Mouse (Mus musculus): ENCODE data around the gene Atp8a2. TPM values are rescaled to one million over a fixed set of nuclear protein-coding genes. Genes with fewer than 3 reads are reported as not detected.
"Not testable (repeated sequence)": the region's sequence is repeated elsewhere in the genome, so short reads cannot be mapped to it uniquely, and the experiment has no call there.

The Atp8a2 gene
- polyA plus RNA-seq, 1 experiment, result 15.3 TPM

GRCm38 (mm10) chr14:59721957-59722356, 475.0 kb downstream of the Atp8a2 start:
- TF ChIP-seq POLR2A (IDR thresholded peaks at IDR 0.05; ENCODE audit: extremely low read depth, insufficient read depth, low read length) (no peak), CTCF (IDR thresholded peaks at IDR 0.05; ENCODE audit: extremely low read depth, insufficient read depth, low read length) (no peak)
- Histone ChIP-seq H3K27ac (ENCODE audit: insufficient read depth, low read length) (no peak overlapping the region), H3K4me3 (ENCODE audit: insufficient read depth, low read length) (no peak overlapping the region), H3K4me1 (ENCODE audit: control insufficient read depth, insufficient read depth, low read length) (no peaks in the 10 kb centered on the region)

GRCm38 (mm10) chr14:59721356-59721755, 475.6 kb downstream of the Atp8a2 start:
- H3K4me1 ChIP-seq (ENCODE audit: control insufficient read depth, insufficient read depth, low read length), result no peaks in the 10 kb centered on the region
- H3K4me3 ChIP-seq (ENCODE audit: insufficient read depth, low read length), result no peak overlapping the region
- no peak overlapping the region for H3K27ac ChIP-seq (ENCODE audit: insufficient read depth, low read length)
- TF ChIP-seq POLR2A (IDR thresholded peaks at IDR 0.05; ENCODE audit: extremely low read depth, insufficient read depth, low read length) (no peak), CTCF (IDR thresholded peaks at IDR 0.05; ENCODE audit: extremely low read depth, insufficient read depth, low read length) (no peak)

DNA sequence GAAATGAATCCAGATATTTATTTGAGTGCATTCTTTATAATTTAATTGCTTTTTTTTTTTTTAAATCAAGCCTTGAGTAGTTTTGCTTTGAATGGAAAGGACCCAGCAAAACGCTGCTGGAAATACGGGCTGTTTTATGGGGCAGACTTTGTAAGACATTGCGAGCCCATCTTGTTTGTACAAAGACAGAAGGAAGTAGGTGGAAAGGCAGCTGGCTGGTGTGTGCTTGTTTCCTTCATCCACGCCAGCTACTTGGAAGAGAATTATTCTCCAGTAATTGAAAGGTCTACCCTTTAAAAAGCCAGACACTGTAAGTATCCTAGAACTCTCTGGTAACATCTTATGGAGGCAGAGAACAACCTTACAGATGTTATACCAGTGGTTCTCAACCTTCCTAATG, 476.6 kb downstream of the Atp8a2 start:
- TF ChIP-seq POLR2A (IDR thresholded peaks at IDR 0.05; ENCODE audit: extremely low read depth, insufficient read depth, low read length), result no peak
- H3K4me3 ChIP-seq (ENCODE audit: insufficient read depth, low read length), result no peak overlapping the region
- peaks cover 1% of the 10 kb centered on the region; the same call in 1 of the 2 replicates for H3K4me1 ChIP-seq (ENCODE audit: control insufficient read depth, insufficient read depth, low read length)
- no peak overlapping the region for H3K27ac ChIP-seq (ENCODE audit: insufficient read depth, low read length)

- not testable (repeated sequence) for H3K27ac ChIP-seq (ENCODE audit: insufficient read depth, low read length); H3K4me3 ChIP-seq (ENCODE audit: insufficient read depth, low read length); H3K4me1 ChIP-seq (ENCODE audit: control insufficient read depth, insufficient read depth, low read length)
Measured at GRCm38 (mm10) chr14:59716443-59717085, 480.4 kb downstream of the Atp8a2 start.

DNA sequence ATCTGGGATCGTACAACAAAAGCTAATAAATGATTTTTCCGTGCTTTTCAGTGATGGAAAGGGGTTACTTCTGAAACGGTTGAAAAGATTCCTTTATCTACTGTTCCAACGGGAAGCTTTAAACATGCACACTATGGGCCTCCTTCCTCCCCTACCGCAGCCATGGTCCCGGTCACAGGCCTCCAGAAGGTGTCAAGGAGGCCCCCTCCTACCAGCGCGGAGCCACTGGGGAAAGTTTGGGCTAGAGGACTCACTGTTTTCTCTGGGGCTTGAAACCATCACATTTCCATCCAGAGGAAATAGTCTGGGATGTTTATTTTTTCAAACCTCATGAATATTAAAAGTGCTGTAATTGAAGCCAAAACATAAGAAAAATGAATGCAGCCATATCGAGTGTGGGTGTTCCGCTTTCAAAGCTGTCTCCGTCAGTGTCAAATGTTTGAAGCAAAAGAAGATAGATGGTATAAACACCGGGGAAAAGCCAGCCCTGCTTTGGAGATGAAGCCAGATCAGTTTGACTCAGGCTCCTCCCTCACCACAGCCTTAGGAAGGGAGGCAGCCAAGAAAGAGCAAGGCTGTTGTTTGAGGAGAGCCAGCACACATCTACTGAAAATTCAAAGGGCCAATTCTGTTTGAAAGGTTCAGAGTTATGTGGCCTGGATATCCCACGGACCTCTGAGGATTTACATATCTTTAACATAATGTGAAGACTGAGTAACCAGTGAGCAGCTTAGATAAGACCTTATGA, 481.1 kb downstream of the Atp8a2 start:
- TF ChIP-seq CTCF (IDR thresholded peaks at IDR 0.05; ENCODE audit: extremely low read depth, insufficient read depth, low read length) (no peak), POLR2A (IDR thresholded peaks at IDR 0.05; ENCODE audit: extremely low read depth, insufficient read depth, low read length) (no peak)
- H3K4me1 ChIP-seq (ENCODE audit: control insufficient read depth, insufficient read depth, low read length), result peaks cover 1% of the 10 kb centered on the region; the same call in 1 of the 2 replicates
- H3K4me3 ChIP-seq (ENCODE audit: insufficient read depth, low read length), result no peak overlapping the region
- H3K27ac ChIP-seq (ENCODE audit: insufficient read depth, low read length), result no peak overlapping the region

GRCm38 (mm10) chr14:59709505-59710335, 487.3 kb downstream of the Atp8a2 start:
- Histone ChIP-seq H3K4me1 (ENCODE audit: control insufficient read depth, insufficient read depth, low read length) (no peaks in the 10 kb centered on the region; the same call in 1 of the 2 replicates), H3K27ac (ENCODE audit: insufficient read depth, low read length) (no peak overlapping the region), H3K4me3 (ENCODE audit: insufficient read depth, low read length) (no peak overlapping the region)
- TF ChIP-seq POLR2A (IDR thresholded peaks at IDR 0.05; ENCODE audit: extremely low read depth, insufficient read depth, low read length), result no peak
- TF ChIP-seq CTCF (IDR thresholded peaks at IDR 0.05; ENCODE audit: extremely low read depth, insufficient read depth, low read length), result no peak

DNA sequence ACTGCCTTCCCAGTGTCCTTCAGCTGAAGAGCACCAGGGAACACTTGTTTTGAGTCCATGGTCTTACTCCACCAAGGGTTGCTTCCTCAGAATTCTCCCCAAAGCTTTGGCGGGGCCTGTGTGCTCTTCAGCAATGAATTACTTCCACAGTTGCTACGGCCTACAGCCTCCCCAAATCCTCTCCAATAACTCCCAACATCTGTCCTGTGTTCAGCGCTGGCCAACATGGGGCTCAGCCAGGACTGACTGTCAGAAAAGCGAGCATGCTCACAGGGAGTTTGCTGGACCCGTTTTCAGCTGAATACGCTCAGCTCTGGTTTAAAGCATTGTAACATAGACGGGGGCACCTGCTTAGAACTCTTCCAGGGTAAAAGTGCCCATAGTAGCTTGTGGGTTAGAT, 489.0 kb downstream of the Atp8a2 start:
- no peak overlapping the region for H3K27ac ChIP-seq (ENCODE audit: insufficient read depth, low read length)
- no peaks in the 10 kb centered on the region; the same call in 1 of the 2 replicates for H3K4me1 ChIP-seq (ENCODE audit: control insufficient read depth, insufficient read depth, low read length)
- H3K4me3 ChIP-seq (ENCODE audit: insufficient read depth, low read length), result no peak overlapping the region
- TF ChIP-seq CTCF (IDR thresholded peaks at IDR 0.05; ENCODE audit: extremely low read depth, insufficient read depth, low read length), result no peak
- no peak for TF ChIP-seq POLR2A (IDR thresholded peaks at IDR 0.05; ENCODE audit: extremely low read depth, insufficient read depth, low read length)

DNA sequence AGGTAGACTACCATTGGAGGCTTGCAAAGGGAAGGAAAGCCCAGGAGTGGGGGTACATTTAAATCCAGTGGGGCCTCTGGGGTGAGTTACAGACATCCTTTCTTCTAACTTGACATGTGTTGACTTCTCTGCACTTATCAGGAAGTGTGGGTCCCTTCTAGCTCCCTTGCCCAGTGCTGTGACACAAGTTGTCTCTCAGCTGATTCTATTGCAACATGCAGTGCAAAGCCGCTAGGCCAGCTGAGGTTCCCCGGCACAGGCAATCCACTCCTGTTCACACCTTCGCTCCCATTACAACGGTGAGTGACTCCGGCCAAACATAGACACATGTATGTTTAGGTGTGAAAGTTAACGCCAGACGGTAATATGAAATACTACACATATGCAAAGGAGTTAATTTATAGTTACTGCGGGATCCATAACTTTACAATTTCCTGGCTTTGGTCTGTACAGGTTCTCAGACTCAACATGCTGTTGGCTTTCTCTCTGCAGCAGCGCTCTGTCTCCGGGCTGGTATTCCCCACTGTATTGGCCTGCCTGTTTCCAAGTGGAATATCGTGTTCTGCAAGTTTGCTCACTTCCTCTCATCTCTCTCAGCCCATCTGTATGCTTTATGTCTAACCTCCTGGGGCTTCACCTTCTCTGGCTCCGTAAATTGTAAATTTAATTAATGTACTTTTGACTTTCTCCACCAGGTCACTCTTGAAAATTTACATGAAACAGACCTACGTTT, 491.5 kb downstream of the Atp8a2 start:
- TF ChIP-seq POLR2A (IDR thresholded peaks at IDR 0.05; ENCODE audit: extremely low read depth, insufficient read depth, low read length), result no peak
- TF ChIP-seq CTCF (IDR thresholded peaks at IDR 0.05; ENCODE audit: extremely low read depth, insufficient read depth, low read length), result no peak
- Histone ChIP-seq H3K4me1 (ENCODE audit: control insufficient read depth, insufficient read depth, low read length) (no peaks in the 10 kb centered on the region; the same call in 1 of the 2 replicates), H3K4me3 (ENCODE audit: insufficient read depth, low read length) (no peak overlapping the region), H3K27ac (ENCODE audit: insufficient read depth, low read length) (no peak overlapping the region)

DNA sequence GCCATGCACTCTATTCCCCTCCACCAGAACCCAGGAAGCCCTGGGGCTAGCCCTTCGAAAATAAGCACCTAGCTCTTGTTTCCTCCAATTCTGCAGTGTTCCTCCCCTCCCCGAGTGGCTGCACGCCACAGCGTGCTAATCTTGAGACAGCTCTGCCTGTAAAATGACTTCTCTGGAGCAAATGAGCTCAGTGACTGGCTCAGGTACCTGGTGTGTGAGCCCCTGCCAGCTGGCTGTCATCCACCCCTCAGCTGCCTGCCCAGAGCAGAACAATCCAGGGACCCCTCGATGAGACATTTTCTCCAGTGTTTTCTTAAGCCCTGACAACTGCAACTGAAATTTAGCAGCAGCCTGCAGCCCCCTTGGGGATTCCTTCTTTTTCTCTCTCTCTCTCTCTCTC, 495.5 kb downstream of the Atp8a2 start:
- Histone ChIP-seq H3K4me1 (ENCODE audit: control insufficient read depth, insufficient read depth, low read length) (no peaks in the 10 kb centered on the region), H3K4me3 (ENCODE audit: insufficient read depth, low read length) (no peak overlapping the region), H3K27ac (ENCODE audit: insufficient read depth, low read length) (no peak overlapping the region)
- TF ChIP-seq POLR2A (IDR thresholded peaks at IDR 0.05; ENCODE audit: extremely low read depth, insufficient read depth, low read length) (no peak), CTCF (IDR thresholded peaks at IDR 0.05; ENCODE audit: extremely low read depth, insufficient read depth, low read length) (no peak)
